Mouse (Mus musculus) right cerebral cortex, postnatal 10 days (tissue): ENCODE measurements around the gene Pnmal2.

Experiments
- DNase-seq, 2 experiments: peaks; one replicate each; pipeline ENCODE4 v3.0.0; 2021; ENCODE audit warnings: low spot score in 2 of 2

Gene Pnmal2

DNA sequence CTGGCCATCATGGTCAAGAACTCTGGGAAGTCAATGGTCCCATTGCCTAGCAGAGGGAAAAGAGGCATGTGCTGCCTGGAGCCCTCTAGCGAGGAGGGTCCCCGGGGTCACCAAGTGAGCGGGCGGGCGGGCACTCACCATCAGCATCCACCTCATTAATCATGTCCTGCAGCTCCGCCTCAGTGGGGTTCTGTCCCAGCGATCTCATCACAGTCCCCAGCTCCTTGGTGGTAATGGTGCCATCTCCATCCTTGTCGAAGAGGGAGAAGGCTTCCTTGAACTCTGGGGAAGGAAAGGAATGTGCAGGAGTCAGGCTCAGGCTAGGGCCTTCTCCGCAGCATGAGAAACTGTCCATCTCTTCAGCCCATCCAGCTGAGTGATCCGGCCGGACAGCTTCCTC, 27.0 kb upstream of the Pnmal2 start:
- DNase-seq = no peak

DNA sequence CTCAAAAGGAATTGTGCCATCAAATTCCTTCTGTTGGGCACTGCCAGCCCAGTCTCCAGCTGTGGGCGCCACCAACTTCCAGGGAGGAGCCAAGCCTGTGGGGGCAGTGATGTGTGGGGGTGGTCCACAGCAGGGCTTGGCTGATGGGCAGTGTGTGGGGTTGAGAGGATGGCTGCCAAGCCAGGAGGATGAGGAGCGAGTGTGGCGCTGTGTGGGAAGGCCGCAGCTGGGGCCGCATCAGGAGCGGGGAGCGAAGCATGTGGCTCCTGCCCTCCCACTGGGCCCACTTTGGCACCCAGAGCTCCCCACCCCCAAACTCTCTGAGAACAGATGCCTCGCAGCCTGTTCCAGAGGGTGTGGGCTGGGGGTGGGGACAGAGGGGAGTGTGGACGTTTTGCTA, 26.5 kb upstream of the Pnmal2 start:
- DNase-seq = peak; percentile 68 to 73

DNA sequence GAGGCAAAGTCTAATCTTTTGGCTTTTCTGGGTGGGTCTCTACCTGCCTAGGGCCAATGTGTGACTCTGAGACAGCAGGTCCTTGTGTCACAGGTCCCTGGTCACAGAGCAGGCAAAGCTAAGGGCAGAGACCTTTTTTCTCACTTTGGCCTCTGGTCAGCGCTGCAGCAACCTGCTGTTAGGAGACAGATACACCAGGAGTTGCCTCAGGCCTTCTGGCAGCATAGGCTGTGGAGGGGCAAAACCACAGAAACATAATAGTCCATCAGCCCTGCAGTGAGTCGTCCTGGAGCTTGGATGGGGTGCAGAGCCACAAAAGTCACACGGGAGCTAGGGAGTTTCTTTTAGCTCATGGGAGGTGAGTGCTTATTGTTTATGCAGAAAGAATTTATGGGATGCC, 25.8 kb upstream of the Pnmal2 start:
- DNase-seq = no peak

- DNase-seq = no peak
These were observed 24.9 kb upstream of the Pnmal2 start for GRCm38 (mm10) chr7:16919395-16920149.

GRCm38 (mm10) chr7:16920150-16920579, 24.3 kb upstream of the Pnmal2 start:
- DNase-seq = peak in 1 of 2 experiments; percentile 56

DNA sequence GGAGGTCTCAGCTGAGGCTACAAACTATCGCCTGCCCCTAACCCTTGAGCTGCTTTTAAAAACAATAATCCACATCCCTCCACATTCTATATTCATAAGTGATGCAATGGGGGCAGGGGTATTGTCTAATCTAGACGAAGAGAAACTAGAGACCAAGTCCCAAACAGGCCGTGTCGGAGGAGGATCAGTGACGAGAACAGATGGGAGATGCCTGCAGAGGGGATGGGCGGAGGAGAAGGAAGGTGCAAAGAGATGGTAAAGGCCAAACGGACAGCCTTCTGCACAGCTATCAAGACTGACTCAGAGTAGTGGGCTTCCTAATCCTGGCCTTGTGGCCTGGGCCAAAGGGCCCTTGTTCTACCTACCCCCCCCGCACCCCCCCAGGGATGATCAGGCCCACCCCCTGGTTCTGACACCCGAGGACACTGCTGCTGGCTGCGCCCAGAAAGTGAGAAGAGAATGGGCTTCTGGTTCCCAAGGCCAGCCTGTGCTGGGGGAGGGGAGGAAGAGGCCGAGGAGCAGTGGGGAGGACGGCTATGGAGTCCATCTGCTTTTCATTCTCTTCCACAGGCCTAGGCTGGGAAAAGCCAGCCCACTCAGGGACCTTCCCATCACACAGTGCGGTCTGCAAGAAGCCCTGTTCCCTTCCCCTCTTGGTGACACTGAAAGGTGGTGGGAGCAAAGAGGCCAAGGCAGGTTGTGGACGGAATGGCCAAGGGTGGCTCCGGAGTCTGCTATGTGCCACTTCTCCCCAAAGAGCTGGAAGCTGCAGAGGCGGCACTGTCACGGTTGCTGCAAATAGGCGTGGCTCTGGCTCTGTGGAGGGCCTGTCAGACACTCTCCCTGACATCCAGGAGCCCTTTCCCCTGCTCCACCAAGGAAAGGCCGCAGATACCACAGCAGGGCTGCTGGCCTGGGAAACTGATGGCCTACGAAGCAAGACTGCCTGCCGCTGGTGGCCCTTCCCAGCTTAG, 23.4 kb upstream of the Pnmal2 start:
- no peak for DNase-seq

DNA sequence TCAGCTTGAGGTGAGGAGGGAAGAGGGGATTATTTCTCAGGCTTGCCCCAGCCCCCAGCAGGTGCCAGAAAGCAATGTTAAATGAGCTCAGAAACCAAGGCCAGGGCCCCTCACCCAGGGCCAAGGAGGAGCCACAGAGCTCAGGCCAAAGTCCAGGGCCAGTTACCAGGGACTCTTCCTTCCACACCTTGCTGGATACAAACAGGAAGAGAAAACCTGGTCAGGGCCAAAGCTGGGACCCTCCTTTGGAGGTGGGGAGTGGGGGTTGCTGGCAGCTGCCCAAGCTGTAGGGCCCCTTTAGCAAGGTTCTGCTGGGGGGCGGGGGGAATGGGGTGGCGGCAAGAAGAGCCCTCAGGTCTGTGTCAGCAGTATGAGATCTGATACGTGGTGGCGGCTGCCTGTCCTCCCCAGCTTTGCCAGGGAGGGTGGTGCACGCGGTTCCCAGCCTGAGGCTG, 22.6 kb upstream of the Pnmal2 start:
- DNase-seq = no peak

DNA sequence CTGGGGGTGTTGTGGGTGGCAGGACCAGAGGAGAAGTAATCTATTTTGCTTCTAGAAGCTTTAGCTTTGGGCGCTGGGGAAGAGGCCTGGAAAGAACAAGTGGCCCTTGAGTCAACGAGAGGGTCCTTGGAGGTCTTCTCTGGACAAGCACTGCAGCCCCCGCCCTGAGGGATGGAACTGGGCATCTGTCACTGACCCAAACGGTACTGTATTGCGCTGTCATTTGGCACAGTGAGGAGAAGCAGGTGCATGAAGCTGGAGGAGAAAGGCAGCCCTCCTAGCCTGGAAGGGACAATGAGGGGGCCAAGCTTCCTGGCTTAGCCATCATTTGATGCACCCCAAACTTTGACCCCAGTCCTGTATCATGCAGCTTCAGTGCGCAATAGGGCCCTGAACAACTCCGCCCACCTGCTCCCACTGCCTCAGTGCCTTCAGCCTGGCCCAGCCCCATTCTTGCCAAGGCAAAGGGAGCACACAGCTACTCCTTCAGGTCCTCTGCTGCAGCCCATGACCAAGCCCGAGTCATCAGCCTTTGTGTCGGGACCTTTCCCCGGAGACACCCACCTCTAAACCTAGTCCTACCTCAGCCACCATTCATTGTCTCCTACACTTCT, 22.0 kb upstream of the Pnmal2 start:
- DNase-seq = peak in 1 of 2 experiments; percentile 78

DNA sequence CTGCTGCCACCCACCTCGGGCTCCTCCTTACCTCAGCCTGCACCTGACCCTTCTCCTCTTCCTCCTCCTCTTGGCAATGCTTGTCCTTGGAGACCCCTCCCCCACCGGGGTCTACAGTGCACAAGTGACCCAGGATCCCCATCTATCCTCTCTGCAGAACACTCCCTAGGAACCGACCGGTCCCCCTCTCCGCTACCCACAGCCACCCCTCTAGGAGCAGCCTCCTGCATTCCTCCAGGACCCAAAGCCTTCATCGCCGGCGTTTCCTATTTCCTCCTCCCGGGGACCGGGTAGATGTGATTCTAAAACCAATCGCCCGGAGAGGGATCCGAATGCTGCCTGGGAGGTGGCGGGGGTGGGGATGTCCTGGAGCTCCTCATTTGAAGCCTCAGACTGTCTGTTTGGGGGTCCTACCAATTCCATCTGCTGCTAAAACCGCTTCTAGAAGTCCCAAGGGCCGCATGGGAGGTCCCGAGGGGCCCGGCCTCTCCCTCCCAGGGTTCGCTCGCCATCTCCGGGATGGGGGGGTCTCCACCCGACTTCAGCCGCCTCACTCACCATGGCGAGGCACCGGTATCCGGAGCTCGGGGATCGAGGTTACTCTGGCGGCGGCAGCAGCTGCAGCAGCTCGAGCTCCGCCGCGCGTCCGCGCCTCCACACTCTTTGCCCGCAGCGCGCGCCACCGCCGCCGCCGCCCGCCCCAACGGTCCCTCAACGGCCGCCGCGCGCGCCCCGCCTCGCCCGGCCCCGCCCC, 21.0 kb upstream of the Pnmal2 start:
- DNase-seq = peak in 1 of 2 experiments; percentile 81

- peak; percentile 99 to 100 for DNase-seq
These were observed 20.2 kb upstream of the Pnmal2 start, which contains the start of gene Calm3 for GRCm38 (mm10) chr7:16924037-16924834. Gene Calm3, minus strand, starts transcription at chr7:16924114.

- no peak for DNase-seq
These were observed 16.1 kb upstream of the Pnmal2 start for GRCm38 (mm10) chr7:16928341-16928740.

GRCm38 (mm10) chr7:16930850-16931249, 13.6 kb upstream of the Pnmal2 start:
- peak; percentile 85 to 86 for DNase-seq

DNA sequence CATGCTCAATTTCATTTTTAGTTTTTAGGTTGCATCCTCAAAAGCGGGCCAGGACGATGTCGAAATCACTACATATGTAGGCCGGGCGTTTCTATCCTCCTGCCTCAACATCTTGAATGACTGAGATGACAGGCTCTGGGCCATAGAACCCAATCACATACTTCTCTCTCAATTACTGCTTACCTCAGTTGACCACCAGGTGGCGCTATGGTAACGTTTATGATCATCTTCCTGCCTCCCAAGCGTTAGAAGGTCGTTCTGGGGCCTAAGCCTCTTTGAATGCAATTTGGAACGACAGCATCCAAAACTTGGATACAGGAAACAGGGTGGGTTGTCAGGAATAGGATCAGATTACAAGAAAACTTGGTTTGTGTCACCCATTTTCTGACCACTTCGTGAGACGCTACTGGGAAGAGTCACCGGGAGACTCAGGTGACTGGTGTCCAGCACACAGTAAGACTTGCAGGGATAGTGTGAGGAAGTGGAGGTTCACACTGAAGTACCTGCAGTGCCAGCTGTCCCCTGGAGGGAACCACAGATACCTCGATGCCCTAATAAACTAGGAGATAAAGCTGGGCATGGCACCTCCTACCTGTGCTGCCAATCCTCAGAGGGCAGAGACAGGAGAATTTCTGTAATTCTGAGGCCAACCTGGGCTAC, 12.4 kb upstream of the Pnmal2 start:
- DNase-seq = peak; percentile 93 to 94

- peak in 1 of 2 experiments; percentile 81 for DNase-seq
These were observed 11.5 kb upstream of the Pnmal2 start for GRCm38 (mm10) chr7:16932704-16933577.

DNA sequence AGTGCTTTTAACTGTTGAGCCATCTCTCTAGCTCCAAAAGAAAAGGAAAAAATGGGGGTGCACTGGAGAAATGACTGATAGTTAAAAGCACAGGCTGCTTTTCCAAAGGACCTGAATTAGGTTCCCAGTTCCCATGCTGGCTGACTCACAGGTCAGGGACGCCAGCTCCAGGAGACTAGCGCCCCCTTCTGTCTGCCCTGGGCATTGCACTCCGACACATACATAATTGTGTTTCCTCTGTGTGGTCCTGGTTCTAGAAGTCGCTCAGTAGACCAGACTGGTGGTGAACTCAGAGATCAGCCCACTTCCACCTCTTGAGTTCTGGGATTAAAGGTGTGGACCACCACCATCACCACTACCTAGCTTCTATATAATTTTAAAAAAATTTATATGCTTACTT, 7.2 kb upstream of the Pnmal2 start:
- DNase-seq = peak; percentile 41 to 46

- peak; percentile 86 to 91 for DNase-seq
These were observed 6.2 kb upstream of the Pnmal2 start for GRCm38 (mm10) chr7:16938117-16938791.

GRCm38 (mm10) chr7:16940292-16940691, 4.2 kb upstream of the Pnmal2 start:
- peak in 1 of 2 experiments; percentile 77 for DNase-seq

GRCm38 (mm10) chr7:16942861-16943260, 1.6 kb upstream of the Pnmal2 start:
- no peak for DNase-seq
